Mouse (Mus musculus) fat pad, adult 2 months (tissue): ENCODE measurements around the gene Tmem163.

Experiments
- DNase-seq: peaks from one replicate; pipeline ENCODE4 v3.0.0-alpha.2; 2011; ENCODE audit warnings: low read depth, low spot score; ENCODE audit errors: extremely low read depth

The Tmem163 gene

DNA sequence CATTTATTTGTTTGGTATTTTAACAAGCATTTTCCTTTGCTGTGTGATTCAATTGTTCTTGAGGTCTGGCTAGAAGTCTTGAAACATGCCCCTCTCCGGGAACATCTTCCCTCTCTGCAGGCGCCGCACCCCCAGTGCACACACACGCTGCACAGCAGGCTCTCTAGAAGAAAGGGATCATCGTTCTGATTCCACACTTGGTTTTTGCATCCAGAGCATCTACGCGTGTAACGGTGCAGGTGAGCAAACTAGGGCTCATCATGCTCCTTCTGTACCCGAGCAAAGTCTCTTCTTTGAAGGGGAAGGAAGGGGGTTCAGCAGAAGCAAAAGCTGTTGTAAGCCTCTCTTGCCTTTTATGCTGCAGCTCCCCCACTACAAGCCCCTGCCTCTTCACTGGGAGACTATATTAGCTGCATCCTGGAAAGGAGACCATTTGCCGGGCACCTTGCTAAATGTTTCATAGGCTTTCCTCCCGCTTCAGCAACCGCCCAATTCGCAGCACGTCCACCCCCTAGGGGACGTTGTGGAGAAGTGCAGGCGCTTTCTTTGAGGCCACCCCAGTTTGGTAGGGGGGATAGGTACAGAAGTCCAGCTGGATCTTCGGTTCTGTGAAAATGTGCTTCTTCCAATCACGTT lies at the start of gene Tmem163:
Gene Tmem163, minus strand, starts transcription at position 51 of the 636 bp plus-strand sequence.
- no peak for DNase-seq

DNA sequence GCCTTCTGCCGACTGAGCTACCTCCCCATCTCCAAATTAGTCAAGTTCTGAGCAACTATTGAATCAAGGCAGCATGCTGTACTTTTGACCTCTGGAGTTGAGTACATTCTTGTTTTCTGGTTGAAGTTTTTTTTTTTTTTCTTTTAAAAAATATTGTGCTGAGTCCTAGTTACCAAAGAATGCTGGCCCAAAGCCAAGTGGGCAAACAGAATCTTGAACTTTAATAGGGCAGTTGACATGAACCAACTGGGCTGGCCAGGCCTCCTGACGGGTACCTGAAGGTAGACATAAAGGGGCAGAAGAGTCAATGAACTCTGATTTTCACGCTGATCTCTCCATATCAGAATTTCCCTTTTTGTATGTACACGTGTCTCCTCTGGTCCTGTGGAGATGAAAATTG lies 49.7 kb upstream of the Tmem163 start, which contains the start of gene Acmsd:
Gene Acmsd, plus strand, starts transcription at position 318 of the 400 bp plus-strand sequence.
- no peak for DNase-seq

DNA sequence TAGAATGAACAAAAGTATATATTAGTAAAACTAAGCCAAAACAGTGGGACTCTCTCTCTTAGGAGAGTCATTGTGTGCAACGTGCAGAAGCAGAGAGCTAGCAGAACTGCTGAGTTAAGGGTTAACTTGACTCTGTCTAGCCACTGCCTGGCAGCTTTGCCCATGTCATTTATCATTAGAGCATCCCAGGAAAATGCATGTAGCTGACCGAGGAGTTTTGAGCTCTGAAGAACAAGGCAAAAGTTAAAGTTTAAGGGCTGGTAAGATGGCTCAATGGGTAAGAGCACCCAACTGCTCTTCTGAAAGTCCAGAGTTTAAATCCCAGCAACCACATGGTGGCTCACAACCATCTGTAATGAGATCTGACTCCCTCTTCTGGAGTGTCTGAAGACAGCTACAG lies 44.2 kb upstream of the Tmem163 start:
- no peak for DNase-seq

DNA sequence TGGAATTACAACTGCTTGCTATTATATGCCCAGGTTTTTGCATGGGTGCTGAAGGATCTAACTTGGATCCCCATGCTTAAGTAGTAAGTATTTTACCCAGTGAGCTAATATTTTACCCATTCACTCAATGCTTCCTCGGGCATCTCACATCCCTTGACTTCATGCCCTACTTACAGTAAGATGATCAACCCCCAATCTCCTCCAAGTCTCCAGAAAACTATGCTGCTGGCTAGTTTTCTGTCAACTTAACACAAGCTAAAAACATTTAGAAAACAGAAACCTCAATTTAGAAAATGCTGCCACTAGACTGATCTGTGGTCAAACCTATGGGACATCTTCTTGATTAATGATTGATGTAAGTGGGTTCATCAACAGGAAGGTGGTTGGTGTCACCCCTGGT lies 38.9 kb upstream of the Tmem163 start:
- DNase-seq = no peak

DNA sequence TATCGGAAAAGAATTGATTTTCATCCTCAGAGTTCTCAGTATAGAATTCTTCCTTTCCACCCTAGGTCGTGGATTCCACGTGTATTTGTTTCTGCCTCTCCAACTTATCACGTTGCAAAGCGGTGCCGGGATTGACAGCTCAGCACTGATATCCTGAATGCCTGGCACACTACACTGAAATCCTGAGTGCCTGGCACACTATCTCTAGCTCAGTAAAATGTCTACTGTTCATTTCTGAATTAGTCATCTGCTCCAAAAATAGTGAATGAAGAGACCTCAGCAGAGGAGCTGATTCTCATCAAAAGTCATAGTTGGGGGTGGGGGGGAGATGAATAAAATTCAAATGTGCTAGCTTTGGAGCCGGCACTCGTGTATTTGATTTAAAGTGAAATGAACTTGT lies 37.1 kb upstream of the Tmem163 start:
- DNase-seq = no peak

DNA sequence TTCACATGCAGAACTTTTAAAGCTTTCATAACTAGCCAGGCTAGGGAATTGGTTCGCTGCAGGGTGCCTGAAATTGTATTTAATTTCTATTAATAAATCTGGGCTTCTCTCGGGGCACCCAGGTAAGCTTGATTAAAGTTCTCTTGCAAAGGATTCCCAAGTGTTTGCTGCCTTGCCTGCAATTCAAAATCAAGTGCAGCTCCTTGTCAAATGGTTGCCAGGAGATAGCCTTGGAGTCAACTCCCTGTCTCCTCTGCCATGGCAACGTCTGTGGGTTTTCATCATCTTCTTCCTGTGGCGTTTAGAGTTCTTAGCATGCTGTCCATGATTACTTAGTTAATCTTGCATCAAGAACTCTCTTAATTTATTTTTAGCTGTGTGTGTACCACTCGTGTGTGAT lies 26.9 kb upstream of the Tmem163 start:
- DNase-seq = no peak

DNA sequence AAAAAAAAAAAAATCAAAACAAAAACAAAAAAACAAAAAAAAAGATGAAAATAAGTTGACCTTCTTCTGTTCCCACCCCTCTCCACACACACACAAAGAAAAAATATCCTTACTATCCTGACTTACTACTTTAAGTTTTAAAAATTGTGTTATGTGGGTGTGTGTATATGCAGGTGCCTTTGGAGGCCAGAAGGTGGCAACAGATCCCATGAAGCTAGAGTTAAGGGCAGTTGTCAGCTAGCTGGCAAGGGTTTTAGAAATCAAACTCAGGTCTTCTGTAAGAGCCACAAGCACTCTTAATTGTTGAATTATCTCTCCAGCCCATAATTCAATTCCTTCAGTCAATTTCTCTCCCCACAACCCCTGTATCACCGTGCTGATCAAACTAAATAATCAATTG lies 22.8 kb upstream of the Tmem163 start:
- DNase-seq = no peak

DNA sequence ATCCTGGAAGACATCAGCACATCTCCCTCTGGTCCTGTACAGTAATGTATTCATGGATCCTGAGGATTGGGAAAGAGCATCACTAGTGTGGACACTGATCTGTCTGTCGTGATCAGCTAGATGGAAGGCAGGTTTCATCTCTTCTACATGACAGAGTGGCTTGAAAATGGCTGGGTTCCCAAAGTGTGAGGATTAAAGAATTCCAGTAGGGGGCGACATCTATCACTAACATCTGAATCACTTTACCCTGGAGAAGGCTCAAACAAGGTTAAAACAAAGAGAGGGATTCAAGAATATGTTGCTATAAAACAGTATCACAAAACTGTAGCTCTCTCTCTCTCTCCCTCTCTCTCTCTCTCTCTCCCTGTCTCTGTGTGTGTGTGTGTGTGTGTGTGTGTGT lies 17.2 kb upstream of the Tmem163 start:
- no peak for DNase-seq

DNA sequence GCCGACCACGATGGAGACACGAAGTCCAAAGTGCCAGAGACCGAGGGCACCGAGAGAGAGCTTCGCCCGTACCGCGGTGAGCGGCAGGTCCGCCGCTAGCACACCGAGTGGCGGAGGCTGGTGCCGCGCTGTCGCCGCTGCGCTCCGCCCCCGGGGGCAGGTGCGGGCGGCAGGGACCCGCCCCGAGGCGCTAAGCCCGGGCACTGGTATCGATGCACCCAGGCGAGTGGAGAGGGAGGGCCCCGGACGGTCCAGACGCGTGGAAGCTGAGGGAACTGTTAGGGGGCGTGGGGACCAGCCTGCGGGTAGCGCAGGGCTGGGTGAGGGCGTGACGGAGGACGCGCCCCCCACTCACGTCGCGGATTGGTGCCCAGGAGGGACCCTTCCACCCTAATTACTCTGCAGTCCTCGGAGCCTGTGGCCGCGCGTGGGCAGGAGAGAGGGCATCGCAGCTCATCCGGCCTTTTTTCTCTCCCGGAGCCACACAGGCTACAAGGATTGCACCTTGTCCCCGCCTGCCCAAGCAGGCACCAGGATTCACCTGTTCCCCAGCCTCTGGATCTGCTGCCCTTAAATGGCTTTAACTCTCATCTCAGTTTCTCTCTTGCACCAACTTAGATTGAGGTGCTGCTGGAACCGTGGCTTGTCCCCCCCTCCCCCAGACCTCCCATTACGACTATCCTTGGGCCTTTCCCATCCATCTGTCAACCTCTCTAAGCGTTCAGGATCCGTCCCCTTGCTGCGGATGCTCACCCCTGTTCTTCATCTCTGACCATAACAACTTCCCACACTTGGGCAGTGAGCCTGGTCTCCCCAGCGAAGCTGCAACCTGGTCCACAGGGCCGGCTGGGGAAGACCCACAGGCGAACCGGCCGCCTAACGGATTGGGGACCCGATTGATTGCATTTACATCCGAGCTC lies 1.4 kb downstream of the Tmem163 start:
- no peak for DNase-seq

DNA sequence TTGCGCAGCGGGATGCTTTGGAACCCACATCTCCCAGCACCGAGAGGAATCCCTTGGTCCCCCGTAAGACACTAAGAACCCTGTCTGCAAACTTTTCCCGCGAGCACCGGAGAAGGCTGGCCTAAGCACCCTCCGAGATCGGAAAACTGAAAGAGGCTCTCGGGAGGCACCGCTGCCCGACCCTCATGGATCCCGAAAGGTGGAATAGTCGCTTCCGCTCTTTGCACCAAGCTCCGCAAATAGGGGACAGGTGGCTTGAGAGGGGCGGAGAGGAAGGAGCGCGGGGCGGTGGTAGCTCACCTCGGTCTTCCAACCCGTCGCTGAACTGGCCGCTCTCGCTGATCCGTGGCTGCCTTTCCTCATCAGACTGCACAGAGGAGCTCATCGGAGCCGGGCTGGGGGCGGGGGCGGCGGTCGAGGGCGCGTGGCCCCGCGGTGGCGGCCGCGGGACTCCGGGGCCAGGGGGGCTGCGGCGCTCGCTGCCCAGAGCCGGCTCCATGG lies 2.2 kb downstream of the Tmem163 start:
- DNase-seq = no peak

DNA sequence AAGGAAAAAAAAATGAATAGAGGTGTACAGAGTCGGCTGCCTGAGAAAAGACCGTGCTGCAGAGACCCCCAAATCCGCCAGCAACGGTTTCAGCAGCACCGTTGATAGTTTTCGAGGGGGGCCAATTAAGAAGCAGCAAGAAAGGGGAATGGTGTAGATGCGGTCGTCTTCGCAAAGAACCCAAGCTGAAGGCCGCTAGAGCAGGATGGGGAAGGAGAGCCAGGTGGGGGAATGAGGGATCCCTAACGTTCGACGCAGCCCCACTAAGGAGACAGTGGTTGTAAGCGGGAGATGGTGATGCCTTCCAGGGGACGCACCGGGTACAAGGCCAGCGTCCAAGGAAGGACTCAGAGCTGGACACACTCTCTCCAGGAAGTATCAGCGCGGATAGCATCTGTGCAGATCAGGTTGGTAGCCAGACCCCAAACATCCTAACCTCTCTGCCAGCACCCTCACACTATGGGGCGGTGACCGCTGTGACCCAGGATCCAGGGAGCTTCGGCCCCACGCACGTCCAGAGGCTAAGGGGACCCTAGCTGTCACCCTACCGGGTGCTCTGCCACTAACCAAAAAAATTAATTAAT lies 2.7 kb downstream of the Tmem163 start:
- DNase-seq = no peak

DNA sequence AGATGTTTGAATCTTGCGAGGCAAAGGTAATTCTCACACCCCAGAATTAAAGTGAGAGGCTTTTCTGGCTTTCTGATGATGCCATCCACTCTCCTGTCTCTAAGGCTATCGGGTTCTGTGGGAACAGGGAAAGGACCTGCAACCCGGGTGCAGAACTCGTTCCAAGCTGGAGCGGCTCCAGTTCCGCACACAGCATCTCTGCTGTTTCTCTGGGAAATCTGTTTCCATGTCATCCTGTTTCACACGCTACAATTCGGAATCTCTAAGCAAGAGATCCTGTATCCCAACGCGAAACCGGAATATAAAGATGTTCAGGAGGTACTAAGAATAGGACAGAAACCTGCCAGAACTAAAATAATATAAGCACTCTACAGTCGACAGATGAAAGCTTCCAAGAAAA lies 3.2 kb downstream of the Tmem163 start:
- DNase-seq = no peak

DNA sequence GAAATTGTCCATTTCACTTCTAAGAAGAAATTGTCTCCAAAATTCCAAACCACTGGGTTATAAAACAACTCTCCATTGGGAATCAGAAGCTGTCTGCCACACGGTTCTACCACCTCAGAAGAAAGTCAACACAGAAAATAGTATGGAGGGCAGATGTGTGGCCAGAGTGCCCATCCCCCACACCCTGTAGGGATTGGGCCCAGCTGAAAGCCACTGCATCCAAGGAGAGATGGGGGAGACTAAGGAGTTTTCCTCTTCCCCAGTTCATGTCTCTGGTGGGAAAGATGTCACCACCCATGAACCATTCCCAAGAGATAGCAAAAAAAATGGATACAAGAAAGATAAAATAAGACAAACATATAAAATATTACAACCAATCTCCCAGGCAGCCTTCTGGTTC lies 4.1 kb downstream of the Tmem163 start:
- no peak for DNase-seq

DNA sequence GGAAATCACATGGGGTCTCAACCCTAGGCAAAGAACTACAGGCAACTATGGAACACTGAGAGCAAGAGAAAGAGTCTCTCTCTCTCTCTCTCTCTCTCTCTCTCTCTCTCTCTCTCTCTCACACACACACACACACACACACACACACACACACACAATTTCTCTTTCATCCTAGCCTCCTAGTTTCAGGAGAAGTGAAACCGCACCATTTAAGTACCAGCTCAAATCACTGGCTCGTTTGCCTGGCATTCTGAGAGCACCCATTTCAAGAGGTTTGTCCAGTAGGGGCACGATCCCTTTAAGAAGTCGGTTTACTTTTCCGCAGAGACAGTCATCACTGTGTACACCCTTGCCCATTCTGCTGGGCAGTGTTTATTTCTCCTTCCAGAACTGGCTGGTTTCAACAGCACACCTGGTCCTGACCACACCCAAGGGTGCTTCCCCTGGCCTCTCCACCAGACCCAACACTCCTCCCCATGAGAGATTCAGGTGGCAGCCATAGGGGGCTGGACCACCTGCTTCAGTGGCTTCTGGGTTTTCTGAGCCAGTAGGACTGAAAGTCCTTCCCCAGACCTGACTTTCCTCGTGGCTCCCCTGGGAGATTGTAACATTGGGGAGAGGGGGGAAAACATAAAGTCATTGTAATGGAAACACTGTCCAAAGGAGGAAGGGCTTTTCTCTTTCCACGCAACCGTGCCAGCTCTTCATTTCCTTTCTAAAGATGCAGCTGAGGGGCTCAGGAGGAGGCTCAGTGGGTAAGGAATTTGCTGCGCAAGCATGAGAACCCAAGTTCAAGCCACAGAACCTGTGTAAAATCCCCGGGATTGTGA lies 5.9 kb downstream of the Tmem163 start:
- no peak for DNase-seq

DNA sequence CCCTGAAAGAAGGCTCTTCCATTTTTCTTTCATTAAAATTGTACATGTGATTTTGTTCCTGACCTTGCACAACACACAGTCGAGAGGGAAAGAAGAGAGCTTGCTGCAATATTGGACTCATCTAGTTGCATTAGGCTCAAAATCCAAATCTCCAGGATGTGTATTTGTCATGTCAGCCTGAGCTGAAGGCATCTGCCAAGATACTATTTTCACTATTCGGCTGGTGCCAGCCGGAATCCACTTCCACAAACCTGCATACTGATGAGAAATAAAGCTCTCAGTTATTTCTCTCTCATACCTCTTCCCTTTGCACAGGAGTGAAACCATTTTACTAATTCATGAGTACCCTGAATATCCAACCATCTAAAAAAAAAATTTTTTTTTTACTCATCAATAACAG lies 11.2 kb downstream of the Tmem163 start:
- DNase-seq = no peak

DNA sequence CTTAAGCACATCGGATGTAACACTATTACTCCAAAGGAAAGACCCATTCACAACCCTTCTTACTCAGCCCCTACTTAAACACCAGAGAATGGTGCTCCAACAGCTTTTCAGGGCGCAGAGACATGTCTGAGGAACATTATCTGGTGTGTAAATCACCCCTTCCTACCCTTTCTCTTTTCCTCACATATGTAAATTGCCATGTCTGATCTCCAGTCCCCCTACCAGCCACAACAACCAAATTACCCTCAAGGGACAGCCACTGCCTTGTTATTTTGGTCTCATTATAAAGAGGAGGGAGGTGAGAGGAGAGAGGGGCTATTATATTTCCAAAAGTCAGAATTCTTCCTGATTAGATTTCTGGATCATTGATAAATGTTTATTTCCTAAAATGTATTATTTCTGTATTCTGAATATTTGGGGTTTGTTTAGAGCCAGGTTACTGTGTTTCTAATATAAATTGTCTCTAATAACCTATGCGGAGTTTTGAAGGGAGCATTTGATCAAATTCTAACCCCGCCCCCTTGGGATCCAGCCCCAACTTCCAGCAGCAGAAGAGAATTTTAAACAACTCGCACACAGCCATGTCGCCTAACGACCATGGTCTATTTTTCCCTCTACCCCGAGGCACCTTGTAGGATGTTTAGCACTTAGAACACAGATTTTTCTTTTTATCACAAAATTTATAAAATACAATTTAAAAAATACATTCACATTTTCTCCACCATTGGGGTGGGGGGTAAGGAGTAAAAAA lies 12.1 kb downstream of the Tmem163 start:
- no peak for DNase-seq

DNA sequence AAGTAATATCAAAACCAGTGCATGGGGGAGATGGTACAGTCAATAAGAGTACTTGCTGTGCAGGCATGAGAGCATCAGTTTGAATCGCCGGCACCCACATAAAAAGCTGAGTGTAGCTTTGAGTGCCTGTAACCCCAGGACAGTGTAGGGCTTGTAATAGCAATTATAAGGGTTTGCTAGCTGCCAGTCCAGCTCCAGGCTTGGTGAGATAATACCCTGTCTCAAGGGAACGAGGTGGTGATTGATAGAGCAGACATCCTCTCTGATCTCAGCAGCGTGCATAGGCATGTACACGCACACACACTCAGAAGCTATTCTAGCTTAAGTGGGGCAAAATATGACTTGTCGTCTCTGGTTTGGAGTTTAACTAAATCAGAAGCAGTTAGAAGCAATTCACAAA lies 13.1 kb downstream of the Tmem163 start:
- DNase-seq = no peak

DNA sequence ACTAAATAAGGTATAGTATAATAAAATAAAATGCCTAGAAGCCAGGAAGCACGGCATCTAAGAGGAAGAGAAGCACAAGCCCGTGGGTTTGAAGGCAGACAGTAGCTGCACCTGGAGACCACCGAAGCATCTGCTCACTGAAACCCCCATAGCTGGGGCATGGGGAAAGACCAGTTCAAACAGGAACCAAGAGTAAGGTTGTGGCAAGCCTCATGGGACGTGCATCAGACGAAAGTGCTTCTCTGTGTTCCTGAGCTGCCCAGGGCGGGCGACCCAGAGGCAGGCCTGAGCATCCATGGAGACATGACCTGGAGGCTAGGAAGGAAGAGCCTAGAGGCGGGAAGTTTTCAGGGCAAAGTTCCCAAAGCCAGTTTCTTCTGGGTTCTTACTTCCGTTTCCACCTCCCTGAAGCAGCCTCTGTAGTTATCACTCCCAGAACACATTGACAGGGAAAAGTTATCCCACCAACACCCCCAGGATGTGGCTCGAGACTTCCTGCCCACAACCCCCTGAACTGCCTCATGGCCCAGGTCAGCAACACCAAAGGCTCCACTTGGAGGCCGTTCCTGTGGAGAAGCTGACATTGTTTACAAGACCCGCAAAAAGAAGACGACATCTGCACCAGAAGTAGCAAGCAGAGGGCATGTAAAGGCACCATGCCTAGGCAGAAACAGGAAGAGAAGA lies 16.8 kb downstream of the Tmem163 start:
- DNase-seq = no peak

DNA sequence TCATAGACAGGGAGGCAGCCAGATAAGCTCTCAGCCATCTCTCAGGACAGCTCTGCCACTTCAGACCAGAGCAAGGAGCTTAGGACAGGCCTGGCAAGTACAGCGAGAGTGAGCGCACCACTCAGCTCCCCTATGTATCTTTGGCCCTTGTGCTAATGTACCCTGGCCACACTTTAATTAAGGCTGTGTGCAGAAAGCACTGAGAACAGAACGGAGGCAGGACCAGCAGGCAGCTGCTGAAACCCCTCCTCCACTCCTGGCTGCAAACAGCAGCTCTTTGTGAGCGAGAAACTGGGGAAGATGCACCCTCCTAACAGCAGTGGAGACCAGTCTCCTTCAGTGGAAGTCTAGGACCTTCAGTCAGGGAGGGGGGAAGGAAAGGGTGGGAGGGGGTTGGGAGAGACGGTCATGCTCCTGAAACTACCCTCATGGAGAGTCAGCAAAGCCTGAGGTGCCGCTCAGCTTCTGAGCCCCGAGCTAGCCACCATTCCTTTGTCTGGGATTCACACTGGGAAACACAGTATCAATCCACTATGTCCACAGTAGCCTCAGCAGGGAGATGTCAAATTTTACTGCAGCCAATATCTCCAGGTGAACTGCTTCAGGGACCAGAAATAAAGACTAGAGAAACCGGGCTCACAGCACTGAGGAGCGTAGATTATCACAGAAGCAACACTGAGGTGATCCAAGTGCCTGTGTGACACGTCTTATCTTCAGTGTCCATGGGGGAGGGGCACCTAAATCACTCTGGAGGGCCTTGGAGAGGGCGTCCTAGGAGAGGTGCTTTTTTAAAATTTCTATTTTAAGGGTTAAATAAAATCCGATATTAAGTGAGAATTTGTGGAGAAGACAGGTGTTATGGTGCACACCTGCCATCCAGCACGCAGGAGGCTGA lies 18.0 kb downstream of the Tmem163 start:
- DNase-seq = no peak
